Mouse (Mus musculus) olfactory bulb, adult 2 months (tissue): ENCODE measurements around the gene Ccr7.
A peak's percentile ranks its signal among the peaks of the same experiment; 100 is the strongest.

ENCODE experiments used
- CTCF ChIP-seq: fragments of 200-500 bp; IDR thresholded peaks from 2 replicates; pipeline ENCODE4 v1.5.1; 2012; ENCODE audit warnings: low read depth, mild to moderate bottlenecking, low read length, moderate library complexity; ENCODE audit not compliant: insufficient read depth
- POLR2A ChIP-seq: fragments of 200-500 bp; IDR thresholded peaks from 2 replicates; pipeline ENCODE4 v1.6.1; 2012; ENCODE audit warnings: mild to moderate bottlenecking, low read depth, low read length, moderate library complexity; ENCODE audit not compliant: insufficient read depth

DNA sequence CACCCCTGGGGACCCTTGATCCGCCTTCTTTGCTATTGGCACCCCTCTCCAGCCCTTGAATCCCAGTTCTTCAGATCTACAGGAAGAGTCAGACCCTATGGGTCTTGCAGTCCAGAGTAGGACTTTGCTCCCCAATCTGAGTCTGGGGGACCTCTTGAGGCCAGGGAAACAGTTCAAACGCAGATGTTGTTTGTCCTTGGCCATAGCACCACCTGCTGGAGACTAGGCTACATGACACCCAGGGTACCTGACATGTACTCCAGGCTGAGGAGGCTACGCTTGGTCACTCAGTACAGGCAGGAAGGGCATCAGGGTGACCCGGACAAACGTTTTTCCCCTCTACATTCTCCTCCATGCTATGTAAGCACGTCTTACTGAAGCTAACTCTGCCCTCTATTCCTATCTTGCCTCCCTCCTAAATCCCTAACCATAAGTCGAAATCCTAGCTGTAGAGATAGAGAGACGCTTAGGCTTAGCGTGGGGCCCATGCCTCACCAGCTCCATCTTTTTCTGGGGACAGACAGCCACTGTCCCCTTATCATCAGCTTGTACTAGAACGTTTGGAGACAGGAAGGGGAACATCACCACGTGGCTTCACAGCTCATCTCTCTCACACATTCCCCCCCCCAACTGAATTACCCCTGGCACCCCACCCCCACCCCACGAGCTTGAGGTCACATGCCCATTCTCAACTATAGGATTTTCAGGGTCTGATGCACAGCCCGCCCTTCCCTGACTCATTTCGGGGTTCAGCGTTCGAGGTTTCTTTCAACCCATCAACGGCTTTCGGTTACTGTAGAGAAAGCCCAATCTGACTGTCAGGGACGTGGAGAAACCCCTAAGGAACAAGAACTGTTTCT, 4.7 kb downstream of the Ccr7 start:
- TF ChIP-seq CTCF (peak; percentile 59), POLR2A (no peak)
